Mouse (Mus musculus) adrenal gland (tissue): ENCODE data around the gene Irx3.

ENCODE experiments used
- intact Hi-C: fragments of 180-260 bp; cut with DNase I; formaldehyde crosslinking; loops from one replicate; pipeline ENCODE4 v1.15.1; 2025
- long read RNA-seq, 2 experiments: library from polyadenylated mRNA; unstranded; transcript quantifications; one replicate each; pipeline ENCODE4 v2.0.0; 2020; ENCODE audit warnings: borderline replicate concordance in 1 of 2; ENCODE audit not compliant: insufficient replicate concordance in 1 of 2

Irx3 gene
- long read RNA-seq, experiment 1, partial matches to known transcripts: 1 of 1 reads
- long read RNA-seq, experiment 1, other reads (novel, unspliced or antisense): 0 of 1 reads
- long read RNA-seq, experiment 2, transcript Irx3-202 (4 exons, 2,748 nt): major isoform, 5 of 6 reads
- long read RNA-seq, experiment 2, partial matches to known transcripts: 1 of 6 reads
- long read RNA-seq, experiment 2, other reads (novel, unspliced or antisense): 0 of 6 reads

- intact Hi-C loops: loop anchor here (2.0 to 5.0 kb wide), 2 partner anchors 165 to 559 kb away; no protein-coding TSS in a partner anchor
These were observed at the start of gene Irx3 for GRCm38 (mm10) chr8:91801839-91802238. Gene Irx3 (minus strand): TSS chr8:91802067.

GRCm38 (mm10) chr8:91851359-91851758 lies 49.5 kb upstream of the Irx3 start:
- intact Hi-C loops: no loop called here

- intact Hi-C loops: no loop called here
These were observed 48.1 kb upstream of the Irx3 start for GRCm38 (mm10) chr8:91849984-91850383.

- intact Hi-C loops: no loop called here
These were observed 47.7 kb upstream of the Irx3 start for GRCm38 (mm10) chr8:91849529-91849928.

- intact Hi-C loops: no loop called here
These were observed 43.8 kb upstream of the Irx3 start for GRCm38 (mm10) chr8:91845641-91846040.

- intact Hi-C loops: no loop called here
These were observed 35.3 kb upstream of the Irx3 start for GRCm38 (mm10) chr8:91837131-91837530.

GRCm38 (mm10) chr8:91836685-91837084 lies 34.8 kb upstream of the Irx3 start:
- intact Hi-C loops: no loop called here

GRCm38 (mm10) chr8:91827661-91828060 lies 25.8 kb upstream of the Irx3 start:
- intact Hi-C loops: no loop called here

- intact Hi-C loops: no loop called here
These were observed 25.3 kb upstream of the Irx3 start for GRCm38 (mm10) chr8:91827192-91827591.

GRCm38 (mm10) chr8:91823357-91823756 lies 21.5 kb upstream of the Irx3 start:
- intact Hi-C loops: no loop called here

GRCm38 (mm10) chr8:91822746-91823145 lies 20.9 kb upstream of the Irx3 start:
- intact Hi-C loops: no loop called here

- intact Hi-C loops: no loop called here
These were observed 20.1 kb upstream of the Irx3 start for GRCm38 (mm10) chr8:91821976-91822375.

- intact Hi-C loops: no loop called here
These were observed 17.9 kb upstream of the Irx3 start for GRCm38 (mm10) chr8:91819778-91820177.

- intact Hi-C loops: no loop called here
These were observed 16.9 kb upstream of the Irx3 start for GRCm38 (mm10) chr8:91818784-91819183.

GRCm38 (mm10) chr8:91814106-91814505 lies 12.2 kb upstream of the Irx3 start:
- intact Hi-C loops: no loop called here

GRCm38 (mm10) chr8:91806720-91807241 lies 4.9 kb upstream of the Irx3 start:
- intact Hi-C loops: no loop called here

GRCm38 (mm10) chr8:91806084-91806719 lies 4.3 kb upstream of the Irx3 start:
- intact Hi-C loops: no loop called here

- intact Hi-C loops: no loop called here
These were observed 3.4 kb upstream of the Irx3 start for GRCm38 (mm10) chr8:91805254-91805671.

- intact Hi-C loops: loop anchor here (5.0 kb wide), 1 partner anchor 163 kb away; no protein-coding TSS in a partner anchor
These were observed 2.8 kb upstream of the Irx3 start for GRCm38 (mm10) chr8:91804403-91805253.

GRCm38 (mm10) chr8:91803515-91804402 lies 1.9 kb upstream of the Irx3 start:
- intact Hi-C loops: loop anchor here (5.0 kb wide), 1 partner anchor 164 kb away; no protein-coding TSS in a partner anchor
